Mouse (Mus musculus) bone marrow macrophage, adult 2 months (primary cell): ENCODE measurements around the gene Bbs9. TPM values are rescaled to one million over a fixed set of nuclear protein-coding genes. Genes with fewer than 3 reads are reported as not detected.
A peak's percentile ranks its signal among the peaks of the same experiment; 100 is the strongest.

Experiments
- H3K27ac ChIP-seq: 2 replicates; pipeline ENCODE4 v1.5.1; 2012; ENCODE audit warnings: low read depth, low read length; ENCODE audit not compliant: insufficient read depth
- H3K4me1 ChIP-seq: 2 replicates; pipeline ENCODE4 v1.6.1; 2012; ENCODE audit warnings: low read length; ENCODE audit not compliant: control insufficient read depth, insufficient read depth
- H3K4me3 ChIP-seq: 2 replicates; pipeline ENCODE4 v1.5.1; 2012; ENCODE audit warnings: mild to moderate bottlenecking, low read length, moderate library complexity; ENCODE audit not compliant: insufficient read depth
- CTCF ChIP-seq: IDR thresholded peaks from 2 replicates; pipeline ENCODE4 v1.5.1; 2012; ENCODE audit warnings: low read depth, mild to moderate bottlenecking, low read length, moderate library complexity
- POLR2A ChIP-seq: IDR thresholded peaks from 2 replicates; pipeline ENCODE4 v1.6.1; 2012; ENCODE audit warnings: mild to moderate bottlenecking, low read depth, low read length, borderline replicate concordance
- polyA plus RNA-seq: library from polyadenylated mRNA; stranded (reverse); fragments of >200 nt; gene quantifications from 2 replicates; pipeline ENCODE4 v1.2.4, GENCODE M21; 2012; ENCODE audit not compliant: missing spikeins, insufficient read depth, insufficient read length

Gene Bbs9
- polyA plus RNA-seq, 1 experiment = 13.4 TPM

DNA sequence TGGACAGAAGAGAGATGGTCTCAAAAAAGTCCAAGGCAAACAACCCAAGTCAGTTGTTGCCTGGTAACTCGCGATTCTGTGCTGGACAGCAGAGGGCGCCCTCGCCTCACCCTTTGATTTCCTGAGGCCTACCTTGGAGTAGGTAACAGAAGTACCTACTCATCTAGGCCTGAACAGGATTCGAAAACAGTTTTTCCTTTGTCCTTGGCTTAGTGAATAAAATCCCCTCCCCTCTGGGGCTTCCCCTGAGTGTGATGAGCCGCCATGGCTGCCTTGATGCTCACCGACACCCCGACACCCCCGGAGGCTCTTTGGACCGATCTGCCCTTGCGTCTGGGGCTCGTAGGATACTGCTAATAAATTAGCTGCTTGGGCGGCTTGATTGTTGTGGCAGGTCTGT, 82.0 kb downstream of the Bbs9 start:
- Histone ChIP-seq H3K4me3 (no peak overlapping the region), H3K27ac (no peak overlapping the region), H3K4me1 (no peaks in the 10 kb centered on the region)
- TF ChIP-seq POLR2A (no peak), CTCF (peak; percentile 94)

DNA sequence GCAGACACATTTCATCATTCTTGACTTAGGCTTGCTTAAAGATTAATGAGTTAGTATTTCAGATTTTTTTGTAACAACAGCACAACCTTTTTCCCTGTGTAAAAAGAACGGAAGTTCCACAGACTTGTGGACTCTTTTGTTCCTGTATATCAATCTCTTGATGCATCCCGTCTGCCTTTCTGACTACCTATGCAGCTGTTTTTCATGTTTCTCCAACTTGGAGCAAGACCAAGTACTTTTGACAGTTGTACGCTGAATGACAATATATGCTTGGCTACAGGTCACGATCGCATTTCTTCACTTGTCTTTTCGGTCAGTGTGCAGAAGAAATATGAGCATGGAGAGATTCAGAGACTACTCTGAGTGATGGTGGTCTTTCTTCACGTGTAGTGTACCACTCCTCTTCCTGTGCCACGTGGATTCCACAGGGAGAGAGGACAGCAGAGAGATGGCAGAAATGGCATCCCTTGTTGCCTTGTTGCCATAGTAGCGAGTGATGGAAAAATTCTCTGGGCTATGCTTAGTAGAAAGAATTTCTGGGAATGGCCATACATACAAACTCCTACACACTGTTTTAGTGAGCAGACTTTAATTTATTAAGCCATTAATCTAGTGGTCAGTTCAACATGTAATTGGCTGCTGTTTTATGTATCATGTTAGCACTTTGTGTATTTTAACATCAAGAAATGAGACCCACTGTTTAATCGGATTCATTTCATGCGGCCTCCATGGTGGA, 88.3 kb downstream of the Bbs9 start:
- H3K27ac ChIP-seq = no peak overlapping the region
- H3K4me1 ChIP-seq = no peaks in the 10 kb centered on the region
- TF ChIP-seq CTCF = no peak
- TF ChIP-seq POLR2A = no peak
- H3K4me3 ChIP-seq = no peak overlapping the region

DNA sequence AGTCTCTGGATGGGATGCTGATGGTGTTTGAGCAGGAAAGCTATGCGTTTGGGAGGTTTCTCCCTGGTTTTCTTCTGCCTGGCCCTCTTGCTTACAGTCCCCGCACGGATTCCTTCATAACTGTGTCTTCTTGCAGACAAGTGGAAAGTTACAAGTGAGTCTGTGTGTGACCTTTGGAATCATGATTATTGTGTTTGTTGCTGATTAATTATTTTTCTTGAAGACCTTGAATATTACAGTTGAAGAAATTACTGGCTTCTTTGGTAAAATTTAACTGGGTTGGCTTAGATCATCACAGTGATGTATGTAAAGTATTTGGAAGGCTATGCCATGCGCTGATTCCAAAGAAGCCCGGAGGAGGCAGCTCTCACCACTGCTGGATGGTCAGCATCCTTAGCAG, 92.2 kb downstream of the Bbs9 start:
- TF ChIP-seq CTCF = no peak
- TF ChIP-seq POLR2A = no peak
- H3K27ac ChIP-seq = no peak overlapping the region
- no peak overlapping the region for H3K4me3 ChIP-seq
- H3K4me1 ChIP-seq = no peaks in the 10 kb centered on the region

DNA sequence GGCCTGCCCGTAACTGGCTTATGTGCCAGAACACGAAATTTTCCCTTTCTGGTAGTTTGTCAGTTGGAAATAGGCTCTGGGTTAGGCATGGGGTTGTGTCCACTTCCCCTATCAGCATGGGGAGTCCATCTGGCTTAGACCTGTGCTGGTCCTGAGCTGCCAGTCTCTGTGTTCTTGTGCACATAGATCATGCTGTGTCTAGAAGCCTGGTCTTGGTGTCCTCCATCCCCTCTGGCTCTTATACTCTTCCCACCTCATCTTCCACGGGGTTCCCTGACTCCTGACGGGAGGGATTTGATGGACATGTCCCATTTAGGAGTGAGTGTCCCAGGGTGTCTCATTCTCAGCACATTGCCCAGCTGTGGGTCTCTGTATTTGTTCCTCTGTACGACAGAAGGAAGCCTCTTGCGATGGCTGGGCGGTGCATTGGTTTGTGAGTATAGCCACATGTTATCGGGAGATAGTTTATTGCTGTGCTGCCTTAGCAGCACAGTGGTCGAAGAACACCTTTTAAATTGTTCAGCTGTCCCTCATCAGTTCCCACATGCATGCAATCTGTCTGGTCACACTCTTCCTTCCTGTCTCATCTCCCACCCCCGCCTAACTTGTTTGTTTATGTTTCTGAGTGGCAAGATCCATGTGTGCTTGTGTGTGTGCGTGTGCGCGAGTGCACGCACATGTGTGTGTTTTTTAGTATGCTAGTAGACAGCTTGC, 101.1 kb downstream of the Bbs9 start:
- H3K4me3 ChIP-seq = no peak overlapping the region
- no peak for TF ChIP-seq POLR2A
- TF ChIP-seq CTCF = no peak
- H3K4me1 ChIP-seq = no peaks in the 10 kb centered on the region
- H3K27ac ChIP-seq = no peak overlapping the region

DNA sequence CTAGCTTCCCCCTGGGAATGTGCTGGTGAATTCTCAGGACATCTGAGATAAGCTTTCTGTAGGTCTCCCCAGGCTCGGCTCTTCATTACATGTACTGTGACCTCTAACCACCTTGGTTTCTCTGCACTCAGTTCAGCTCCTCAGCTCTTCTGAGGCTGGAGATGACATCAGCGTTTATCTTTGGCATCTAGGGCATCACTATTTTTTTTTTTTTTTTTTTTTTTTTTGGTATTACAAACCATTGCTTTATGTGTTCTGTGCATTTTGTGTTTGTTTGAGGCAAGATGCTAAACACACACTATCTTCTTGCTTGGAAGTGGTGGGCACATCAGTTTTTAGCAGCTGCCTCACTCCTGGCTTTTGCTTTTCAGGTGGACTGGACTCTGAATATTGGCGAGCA, 102.8 kb downstream of the Bbs9 start:
- TF ChIP-seq POLR2A = no peak
- TF ChIP-seq CTCF = no peak
- Histone ChIP-seq H3K4me1 (no peaks in the 10 kb centered on the region), H3K27ac (no peak overlapping the region), H3K4me3 (no peak overlapping the region)

DNA sequence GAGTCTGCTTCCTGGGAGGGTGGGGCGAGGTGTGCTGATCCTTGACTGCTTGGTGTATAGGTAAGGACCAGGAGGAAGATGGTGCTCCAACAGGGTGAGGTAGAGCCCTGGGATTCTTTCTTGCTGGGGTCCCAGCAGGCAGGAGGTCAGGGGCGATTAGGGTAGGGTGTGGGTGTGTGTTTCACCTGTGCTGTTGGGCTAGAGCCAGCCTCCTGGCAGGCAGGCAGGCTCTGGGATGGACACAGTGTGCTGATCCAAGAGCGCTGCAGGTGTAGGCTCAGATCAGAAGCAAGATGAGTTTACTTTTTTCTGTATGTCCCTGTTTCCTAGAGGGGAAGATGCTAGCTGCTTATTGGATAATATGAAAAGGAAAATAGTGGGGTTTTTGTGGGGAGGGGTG, 108.7 kb downstream of the Bbs9 start:
- H3K4me3 ChIP-seq = no peak overlapping the region
- H3K27ac ChIP-seq = no peak overlapping the region
- no peaks in the 10 kb centered on the region for H3K4me1 ChIP-seq
- TF ChIP-seq POLR2A (no peak), CTCF (no peak)

DNA sequence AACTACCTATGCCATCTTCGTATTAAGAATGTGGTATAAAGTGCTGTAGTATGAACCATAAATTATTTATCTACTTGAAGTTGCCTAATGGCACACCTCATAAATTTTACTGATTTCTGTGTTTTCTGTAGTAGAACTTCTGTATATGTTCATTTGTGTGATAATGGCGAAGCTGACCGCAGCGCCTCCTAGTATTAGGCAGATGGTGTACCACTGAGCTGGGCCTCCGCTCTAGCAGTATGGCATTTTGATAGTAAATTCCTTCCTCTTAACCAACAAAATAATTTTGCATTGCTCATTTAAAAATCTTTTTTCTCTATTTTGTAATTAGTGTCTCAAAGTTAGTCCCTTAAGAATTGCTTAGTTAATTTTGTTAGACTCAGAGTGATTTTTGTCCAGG, 117.5 kb downstream of the Bbs9 start:
- Histone ChIP-seq H3K4me1 (no peaks in the 10 kb centered on the region), H3K4me3 (no peak overlapping the region), H3K27ac (no peak overlapping the region)
- TF ChIP-seq POLR2A (no peak), CTCF (no peak)

DNA sequence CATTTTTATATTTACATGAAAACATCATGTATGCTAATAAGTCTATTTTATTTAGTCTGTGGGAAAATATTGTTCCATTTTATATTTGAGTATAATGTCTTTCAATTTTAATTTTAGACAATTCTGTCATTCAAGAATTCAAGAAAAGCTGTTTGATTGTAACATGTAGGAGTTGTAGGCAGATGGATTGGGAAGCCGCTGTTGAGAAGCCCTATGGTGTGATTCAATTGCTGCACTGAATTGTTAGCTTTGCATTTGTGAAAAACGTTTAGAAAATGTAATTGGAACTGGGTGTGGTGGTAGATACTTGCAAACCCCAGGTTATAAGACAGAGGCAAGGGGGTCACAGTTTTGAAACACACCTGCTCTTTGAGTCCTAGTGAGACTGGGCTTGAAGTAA, 121.1 kb downstream of the Bbs9 start:
- no peaks in the 10 kb centered on the region for H3K4me1 ChIP-seq
- no peak overlapping the region for H3K27ac ChIP-seq
- H3K4me3 ChIP-seq = no peak overlapping the region
- no peak for TF ChIP-seq POLR2A
- no peak for TF ChIP-seq CTCF

DNA sequence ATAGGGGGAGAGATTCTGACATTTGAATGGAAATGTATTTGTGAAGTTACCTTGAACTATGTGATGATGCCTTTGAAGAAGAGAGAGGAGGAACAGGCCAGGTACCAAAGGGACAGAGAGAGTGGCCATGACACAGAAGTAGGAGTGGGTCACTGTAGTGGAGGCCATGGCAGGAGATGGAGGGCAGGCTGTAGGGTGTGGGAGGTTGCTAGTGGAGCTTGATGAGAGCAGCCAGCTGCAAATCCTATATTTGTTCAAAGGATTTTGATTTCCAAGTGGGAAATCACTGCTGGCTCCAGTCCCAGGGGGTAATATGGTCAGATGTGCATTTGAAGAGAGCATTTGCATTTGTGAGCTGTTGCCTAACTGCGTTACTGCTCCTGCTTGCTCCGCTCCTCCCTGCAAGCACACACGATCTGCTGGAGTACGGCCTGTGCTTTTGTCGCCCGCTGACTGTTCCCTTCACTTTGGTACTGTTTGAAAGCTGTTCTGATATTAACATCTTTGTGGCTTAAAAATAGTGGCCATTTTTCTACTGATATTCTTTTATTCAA, 137.8 kb downstream of the Bbs9 start:
- no peak for TF ChIP-seq POLR2A
- TF ChIP-seq CTCF = no peak

DNA sequence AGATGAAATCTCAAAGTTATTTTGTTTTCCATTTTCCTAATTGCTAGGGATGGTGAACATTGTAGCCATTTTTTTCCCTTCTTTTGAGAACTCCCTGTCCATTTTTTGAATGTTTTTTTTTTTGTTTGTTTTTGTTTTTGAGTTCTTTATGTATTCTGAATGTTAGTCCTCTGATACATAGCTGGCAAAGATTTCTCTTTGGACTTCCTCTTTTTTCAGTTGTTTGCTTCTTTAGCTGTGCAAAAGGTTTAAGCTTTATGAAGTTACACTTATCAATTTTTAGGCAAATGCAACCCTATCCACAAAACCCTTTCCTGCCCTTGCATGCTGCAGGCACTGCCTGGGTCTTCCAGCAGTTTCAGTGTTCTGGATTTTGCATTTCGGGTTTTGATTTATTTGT, 143.7 kb downstream of the Bbs9 start:
- Histone ChIP-seq H3K27ac (no peak overlapping the region), H3K4me3 (no peak overlapping the region), H3K4me1 (no peaks in the 10 kb centered on the region)
- TF ChIP-seq CTCF (no peak), POLR2A (no peak)

More for the DNA sequence above, 137.8 kb downstream of the Bbs9 start:
- Histone ChIP-seq H3K4me1 (no peaks in the 10 kb centered on the region), H3K27ac (no peak overlapping the region), H3K4me3 (no peak overlapping the region)
